Mouse (Mus musculus) liver, postnatal 0 days (tissue): ENCODE measurements around the gene Lmod2. TPM values are rescaled to one million over a fixed set of nuclear protein-coding genes. Genes with fewer than 3 reads are reported as not detected.

ENCODE experiments used
- ATAC-seq: fragments of 200-750 bp; cut with Nextera tagmentation; 2 replicates; pipeline ENCODE4 v1.8.0; 2017; ENCODE audit warnings: mild to moderate bottlenecking, moderate library complexity
- DNase-seq: peaks from one replicate; pipeline ENCODE4 v3.0.0-alpha.2; 2016
- H3K27ac ChIP-seq: fragments of 300-500 bp; sonication (generic); 2 replicates; pipeline ENCODE4 v1.5.1; 2014; ENCODE audit warnings: antibody characterized with exemption, moderate library complexity, mild to moderate bottlenecking, low read depth
- H3K27me3 ChIP-seq: fragments of 300-500 bp; sonication (generic); 2 replicates; pipeline ENCODE4 v1.6.1; 2014; ENCODE audit warnings: low read length, control low read depth, mixed read lengths; ENCODE audit not compliant: insufficient read depth
- H3K36me3 ChIP-seq: fragments of 300-500 bp; sonication (generic); replicated peaks from 2 replicates; pipeline ENCODE4 v1.6.1; 2014; ENCODE audit warnings: mild to moderate bottlenecking, control low read depth, low read length, moderate library complexity, mixed read lengths; ENCODE audit not compliant: insufficient read depth
- H3K4me1 ChIP-seq: fragments of 300-500 bp; sonication (generic); 2 replicates; pipeline ENCODE4 v1.6.1; 2014; ENCODE audit warnings: antibody characterized with exemption, mild to moderate bottlenecking, control low read depth; ENCODE audit not compliant: insufficient read depth
- H3K4me2 ChIP-seq: fragments of 300-500 bp; sonication (generic); 2 replicates; pipeline ENCODE4 v1.6.1; 2014; ENCODE audit warnings: low read depth, mild to moderate bottlenecking, low read length, moderate library complexity, mixed read lengths
- H3K4me3 ChIP-seq: fragments of 300-500 bp; sonication (generic); 2 replicates; pipeline ENCODE4 v1.5.1; 2014; ENCODE audit warnings: low read depth, low read length
- H3K9ac ChIP-seq: fragments of 300-500 bp; sonication (generic); replicated peaks from 2 replicates; pipeline ENCODE4 v1.6.1; 2014; ENCODE audit warnings: mild to moderate bottlenecking, moderate library complexity
- H3K9me3 ChIP-seq: fragments of 300-500 bp; sonication (generic); 2 replicates; pipeline ENCODE4 v1.6.1; 2016; ENCODE audit warnings: mild to moderate bottlenecking, control low read depth, low read length, mixed read lengths
- CTCF ChIP-seq: sonication (generic); IDR thresholded peaks from 2 replicates; pipeline ENCODE4 v1.5.1; 2016; ENCODE audit warnings: antibody characterized with exemption, low read depth
- EP300 ChIP-seq: IDR thresholded peaks from 2 replicates; pipeline ENCODE4 v1.6.1; 2016; ENCODE audit warnings: antibody characterized with exemption, low read depth, mild to moderate bottlenecking
- WGBS: fragments of 180-500 bp; shearing (Covaris S2); extraction: QIAGEN DNeasy Blood & Tissue Kit; methylation state at CpG from one replicate; pipeline ENCODE4 v1.1.7; 2014; ENCODE audit not compliant: insufficient replicate concordance; 5-methylcytosine and 5-hydroxymethylcytosine counted together
- polyA plus RNA-seq: library from polyadenylated mRNA; unstranded; fragments of >200 nt; fragmentation: Nextera tagmentation; extraction: Ambion mirVana; gene quantifications from 2 replicates; pipeline ENCODE4 v1.2.1, GENCODE M21; 2015

The Lmod2 gene
- polyA plus RNA-seq, 1 experiment from 2014 or later: 0.05 TPM

GRCm38 (mm10) chr6:24585431-24586310 is 11.9 kb upstream of the Lmod2 start:
- DNase-seq (no peak), ATAC-seq (no peak; the same call in 1 of the 2 replicates)
- Histone ChIP-seq H3K4me2 (no peak overlapping the region), H3K27ac (no peak overlapping the region), H3K4me1 (no peaks in the 10 kb centered on the region), H3K36me3 (no peaks in the 10 kb centered on the region), H3K9ac (no peak overlapping the region), H3K4me3 (no peak overlapping the region), H3K27me3 (no peaks in the 10 kb centered on the region), H3K9me3 (no peaks in the 10 kb centered on the region)
- no peak for TF ChIP-seq EP300
- TF ChIP-seq CTCF: no peak
- 54% methylated on average over 10 of the region's 10 CpGs for WGBS

- no peaks in the 10 kb centered on the region for H3K4me1 ChIP-seq
- TF ChIP-seq CTCF: no peak
- no peak for TF ChIP-seq EP300
- H3K9me3 ChIP-seq: no peaks in the 10 kb centered on the region
- H3K4me3 ChIP-seq: no peak overlapping the region
- no peak for ATAC-seq
- DNase-seq: no peak
- no peak overlapping the region for H3K4me2 ChIP-seq
- WGBS: 49% methylated on average over 3 of the region's 3 CpGs
- H3K27ac ChIP-seq: no peak overlapping the region
- H3K9ac ChIP-seq: no peak overlapping the region
- no peaks in the 10 kb centered on the region for H3K36me3 ChIP-seq
- H3K27me3 ChIP-seq: no peaks in the 10 kb centered on the region
These were observed 10.7 kb upstream of the Lmod2 start for GRCm38 (mm10) chr6:24586885-24587284.

GRCm38 (mm10) chr6:24590282-24590681 is 7.3 kb upstream of the Lmod2 start:
- Histone ChIP-seq H3K27ac (no peak overlapping the region), H3K36me3 (no peaks in the 10 kb centered on the region), H3K9me3 (no peaks in the 10 kb centered on the region), H3K9ac (no peak overlapping the region), H3K4me2 (no peak overlapping the region), H3K27me3 (no peaks in the 10 kb centered on the region), H3K4me1 (no peaks in the 10 kb centered on the region), H3K4me3 (no peak overlapping the region)
- no peak for TF ChIP-seq EP300
- TF ChIP-seq CTCF: no peak
- ATAC-seq (no peak), DNase-seq (no peak)
- WGBS: 82% methylated on average over 5 of the region's 5 CpGs

- TF ChIP-seq EP300: no peak
- no peak for TF ChIP-seq CTCF
- Histone ChIP-seq H3K4me2 (no peak overlapping the region), H3K9me3 (no peaks in the 10 kb centered on the region), H3K36me3 (no peaks in the 10 kb centered on the region), H3K27ac (no peak overlapping the region), H3K4me1 (no peaks in the 10 kb centered on the region), H3K4me3 (no peak overlapping the region), H3K27me3 (no peaks in the 10 kb centered on the region), H3K9ac (no peak overlapping the region)
- 53% methylated on average over 10 of the region's 10 CpGs for WGBS
- no peak for ATAC-seq
- DNase-seq: no peak
These were observed 5.9 kb upstream of the Lmod2 start for GRCm38 (mm10) chr6:24591525-24592218.

GRCm38 (mm10) chr6:24599179-24599578 is 1.6 kb downstream of the Lmod2 start:
- no peak overlapping the region for H3K27ac ChIP-seq
- no peak for TF ChIP-seq CTCF
- no peak for TF ChIP-seq EP300
- H3K4me2 ChIP-seq: no peak overlapping the region
- no peak for ATAC-seq
- no peaks in the 10 kb centered on the region for H3K9me3 ChIP-seq
- 75% methylated on average over 6 of the region's 6 CpGs for WGBS
- no peaks in the 10 kb centered on the region for H3K27me3 ChIP-seq
- no peak for DNase-seq
- H3K36me3 ChIP-seq: no peaks in the 10 kb centered on the region
- H3K4me3 ChIP-seq: no peak overlapping the region
- no peak overlapping the region for H3K9ac ChIP-seq
- peaks cover 17% of the 10 kb centered on the region for H3K4me1 ChIP-seq

- H3K36me3 ChIP-seq: no peaks in the 10 kb centered on the region
- no peak overlapping the region for H3K4me2 ChIP-seq
- no peaks in the 10 kb centered on the region for H3K27me3 ChIP-seq
- no peaks in the 10 kb centered on the region for H3K9me3 ChIP-seq
- no peak overlapping the region for H3K4me3 ChIP-seq
- TF ChIP-seq CTCF (no peak), EP300 (no peak)
- peaks cover 17% of the 10 kb centered on the region for H3K4me1 ChIP-seq
- WGBS: 79% methylated on average over 5 of the region's 5 CpGs
- ATAC-seq (no peak), DNase-seq (no peak)
- H3K9ac ChIP-seq: no peak overlapping the region
- no peak overlapping the region for H3K27ac ChIP-seq
These were observed 2.1 kb downstream of the Lmod2 start for GRCm38 (mm10) chr6:24599639-24600038.
